Mouse (Mus musculus) liver, adult (tissue): ENCODE results near the gene Sdk2.

Source experiments
- GATA4 ChIP-seq: IDR thresholded peaks from 2 replicates; pipeline ENCODE4 v1.6.1; 2014; ENCODE audit warnings: mild to moderate bottlenecking, low read length; ENCODE audit not compliant: insufficient replicate concordance

Gene Sdk2

DNA sequence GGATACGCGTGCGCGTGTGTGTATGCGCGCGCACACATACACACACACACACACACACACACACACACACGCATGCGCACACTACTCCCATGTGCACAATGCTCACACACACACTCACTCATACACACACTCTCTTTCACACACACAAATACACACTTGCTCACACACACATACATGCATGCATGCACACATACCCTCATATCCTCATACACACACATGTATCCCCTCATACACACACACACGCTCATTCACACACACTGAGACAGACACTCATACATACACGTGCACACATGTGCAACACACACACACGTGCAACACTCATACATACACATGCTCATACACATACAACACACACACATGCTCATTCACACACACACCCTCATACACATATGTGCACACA is 88.5 kb downstream of the Sdk2 start:
- TF ChIP-seq GATA4, result no peak

DNA sequence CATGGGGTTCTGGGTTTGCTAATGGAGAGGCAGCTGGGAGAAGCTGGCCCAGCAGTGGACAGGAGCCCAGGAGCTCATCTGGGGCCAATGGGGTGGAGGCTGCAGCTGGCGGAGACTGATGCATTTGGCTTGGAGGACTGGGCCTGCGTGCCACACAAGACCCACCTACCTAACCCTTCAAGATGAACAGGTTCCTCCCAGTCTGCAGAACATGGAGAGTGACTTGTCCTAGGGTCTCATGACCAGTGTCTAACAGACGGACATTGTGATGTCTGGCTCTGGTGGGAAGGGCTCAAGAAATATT is 91.2 kb downstream of the Sdk2 start:
- TF ChIP-seq GATA4, result no peak

DNA sequence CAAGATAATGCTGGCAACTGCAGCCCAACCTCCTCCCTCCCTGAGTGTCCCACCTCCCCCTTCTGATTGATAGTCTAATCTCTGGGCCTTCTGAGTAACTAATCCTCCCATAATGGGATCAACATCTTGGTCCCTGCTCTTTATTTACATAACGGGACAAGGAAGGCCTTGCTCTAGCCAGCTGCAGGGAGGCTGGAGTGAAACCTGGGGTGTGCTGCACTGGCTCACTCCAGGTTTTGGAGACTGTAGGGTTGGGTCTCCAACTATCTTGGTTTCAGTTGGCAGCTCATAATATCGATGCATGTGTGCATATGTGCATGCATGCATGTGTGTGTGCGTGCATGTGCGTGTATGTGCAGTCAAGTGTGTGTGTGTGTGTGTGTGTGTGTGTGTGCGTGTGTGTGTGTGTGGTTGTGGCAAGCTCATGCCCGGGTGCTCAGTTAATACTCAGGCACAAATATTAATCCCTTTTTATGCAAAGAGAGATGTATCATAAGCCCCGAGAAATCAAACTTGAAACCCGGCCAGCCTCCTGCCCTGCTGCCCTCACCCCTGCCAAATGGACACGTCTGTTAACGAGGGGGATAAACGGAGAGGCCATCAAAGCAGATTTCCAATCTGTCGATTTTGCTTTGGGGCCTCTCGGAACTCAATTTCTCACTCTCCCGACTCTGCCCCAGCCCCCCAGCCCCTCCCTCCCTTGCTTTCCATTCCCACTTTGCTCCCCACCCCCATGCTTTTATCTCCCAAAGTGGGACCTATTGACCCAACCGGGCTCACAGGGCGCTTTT is 91.8 kb downstream of the Sdk2 start:
- TF ChIP-seq GATA4, result no peak

DNA sequence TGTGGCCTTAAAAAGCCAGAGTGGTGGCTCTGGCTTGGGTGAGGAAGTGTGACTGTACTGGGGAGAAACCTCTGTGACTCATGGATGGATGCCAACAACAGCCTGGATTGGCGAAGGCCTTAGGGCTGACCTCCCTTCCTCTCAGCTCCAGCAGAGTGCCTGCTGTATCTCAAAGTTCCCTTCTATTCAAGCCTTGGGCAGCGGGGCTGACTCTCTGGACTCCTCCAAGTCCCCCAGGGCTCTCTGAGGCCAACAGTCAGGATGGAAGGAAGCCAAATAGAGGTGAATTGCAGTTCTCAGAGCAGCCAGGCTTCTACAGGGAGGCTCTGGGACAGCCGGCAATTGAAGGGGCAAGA is 94.4 kb downstream of the Sdk2 start:
- TF ChIP-seq GATA4, result no peak

DNA sequence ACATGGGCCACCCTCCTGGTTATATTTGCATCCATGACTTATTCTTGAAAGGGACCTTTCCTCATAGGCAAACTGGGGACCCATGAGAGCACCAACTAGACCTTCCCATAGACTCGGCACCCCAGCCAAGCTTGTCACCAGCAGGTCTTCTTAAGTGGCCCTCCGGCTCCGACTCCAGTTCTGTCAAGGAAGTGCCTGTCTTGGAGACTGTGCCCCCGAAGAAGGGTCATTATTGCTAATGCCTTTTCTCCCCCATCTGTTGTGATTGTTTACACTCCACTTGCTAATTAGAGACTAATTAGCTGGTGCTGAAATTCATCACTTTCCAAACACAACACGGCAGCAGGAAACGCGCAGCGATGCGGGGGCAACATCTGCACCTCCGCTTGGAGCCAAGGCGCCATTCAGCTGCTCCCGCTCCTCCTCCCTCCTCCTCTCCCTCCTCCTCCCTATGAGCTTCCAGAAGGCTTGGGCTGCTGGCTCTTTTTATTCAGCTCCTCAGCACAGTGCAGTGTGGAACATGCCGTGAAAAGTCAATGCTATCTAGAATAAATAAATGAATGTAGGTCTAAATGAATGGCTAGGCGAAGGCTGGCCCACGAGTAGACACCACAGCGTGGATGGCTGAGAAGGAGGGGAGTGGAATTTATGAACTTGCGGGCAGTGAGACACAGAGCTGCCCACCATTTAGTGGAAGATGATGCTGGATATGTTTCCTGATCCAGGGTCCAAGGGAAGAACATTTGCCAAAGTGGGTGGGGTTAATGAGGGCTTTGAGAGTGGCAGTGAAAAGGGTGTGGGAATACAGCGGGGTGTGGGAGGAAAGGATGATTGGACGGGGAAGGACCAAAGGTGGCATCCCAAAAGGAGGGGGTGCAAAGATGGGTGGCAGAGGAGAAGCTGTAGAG is 95.0 kb downstream of the Sdk2 start:
- no peak for TF ChIP-seq GATA4

DNA sequence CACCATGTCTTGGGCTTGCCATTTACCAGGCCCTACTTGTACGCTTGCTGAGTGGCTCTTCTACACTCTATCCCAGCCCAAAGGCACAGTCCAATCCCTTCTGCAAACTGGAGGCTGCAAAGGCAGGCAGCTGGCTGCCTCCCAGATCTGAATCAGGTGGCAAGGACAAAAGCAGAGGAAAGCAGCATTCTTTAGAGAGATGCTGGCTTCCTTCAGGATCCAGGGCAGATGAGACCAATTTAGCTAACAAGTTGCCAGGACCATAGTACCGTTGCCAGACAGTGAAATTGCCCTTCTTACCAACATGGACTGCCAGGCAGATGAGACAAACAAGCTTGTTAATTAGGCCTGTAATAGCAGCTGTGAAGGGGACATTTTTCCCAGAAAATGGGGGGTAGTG is 96.8 kb downstream of the Sdk2 start:
- no peak for TF ChIP-seq GATA4

DNA sequence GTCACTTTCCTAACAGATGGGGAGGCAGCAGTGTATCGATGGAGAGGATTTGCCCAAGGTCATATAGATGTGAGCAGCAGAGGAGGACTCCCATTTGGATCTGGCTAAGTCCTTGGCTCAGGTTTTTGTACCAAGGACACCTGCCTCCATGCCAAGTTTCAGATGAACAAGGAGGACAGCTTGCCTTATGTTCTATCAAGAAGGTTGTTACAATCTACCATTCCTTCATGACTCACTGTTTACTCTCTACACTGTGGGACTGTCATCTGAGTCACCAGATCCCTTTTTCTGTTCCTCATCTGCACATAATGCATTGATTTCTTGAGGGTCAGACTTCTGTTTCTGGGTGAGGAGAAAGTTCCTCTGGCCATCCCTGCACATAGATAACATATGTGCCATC is 101.6 kb downstream of the Sdk2 start:
- no peak for TF ChIP-seq GATA4

DNA sequence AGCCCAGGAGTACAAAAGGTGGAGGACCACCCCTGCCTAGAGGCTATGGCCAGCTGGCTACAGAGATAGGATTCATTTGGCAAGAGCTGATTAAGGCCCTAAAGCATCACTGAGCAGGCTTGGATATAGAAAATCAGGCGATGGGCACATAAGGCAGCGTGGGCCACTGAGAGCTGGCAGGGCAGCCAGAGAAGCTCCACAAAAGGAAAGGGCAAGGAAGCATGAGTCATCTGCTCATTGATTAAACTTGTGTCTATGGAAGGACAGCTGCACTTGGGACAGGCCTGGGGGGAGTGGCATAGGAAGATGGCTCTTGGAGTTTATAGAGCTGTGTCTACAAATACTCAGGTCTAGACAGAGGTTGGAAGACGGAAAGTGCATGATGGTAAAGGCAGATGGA is 104.1 kb downstream of the Sdk2 start:
- no peak for TF ChIP-seq GATA4

DNA sequence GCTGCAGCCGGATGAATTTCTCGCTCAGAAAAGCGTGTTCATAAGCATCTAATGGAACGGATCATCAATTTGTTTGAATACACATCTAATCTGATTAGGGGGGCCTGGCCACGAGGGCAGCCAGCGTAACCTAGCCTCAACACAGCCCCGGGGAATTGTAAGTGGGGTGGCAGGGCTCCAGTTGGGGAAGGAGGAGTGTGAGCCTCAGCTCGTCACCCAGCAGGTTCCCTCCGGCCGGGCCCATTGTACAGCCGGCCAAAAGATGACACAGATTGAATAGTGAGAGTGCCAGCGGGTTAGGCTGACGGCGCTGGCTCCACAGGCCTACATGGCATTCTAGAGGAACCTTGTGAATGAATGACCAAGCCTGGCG is 115.2 kb downstream of the Sdk2 start:
- no peak for TF ChIP-seq GATA4

DNA sequence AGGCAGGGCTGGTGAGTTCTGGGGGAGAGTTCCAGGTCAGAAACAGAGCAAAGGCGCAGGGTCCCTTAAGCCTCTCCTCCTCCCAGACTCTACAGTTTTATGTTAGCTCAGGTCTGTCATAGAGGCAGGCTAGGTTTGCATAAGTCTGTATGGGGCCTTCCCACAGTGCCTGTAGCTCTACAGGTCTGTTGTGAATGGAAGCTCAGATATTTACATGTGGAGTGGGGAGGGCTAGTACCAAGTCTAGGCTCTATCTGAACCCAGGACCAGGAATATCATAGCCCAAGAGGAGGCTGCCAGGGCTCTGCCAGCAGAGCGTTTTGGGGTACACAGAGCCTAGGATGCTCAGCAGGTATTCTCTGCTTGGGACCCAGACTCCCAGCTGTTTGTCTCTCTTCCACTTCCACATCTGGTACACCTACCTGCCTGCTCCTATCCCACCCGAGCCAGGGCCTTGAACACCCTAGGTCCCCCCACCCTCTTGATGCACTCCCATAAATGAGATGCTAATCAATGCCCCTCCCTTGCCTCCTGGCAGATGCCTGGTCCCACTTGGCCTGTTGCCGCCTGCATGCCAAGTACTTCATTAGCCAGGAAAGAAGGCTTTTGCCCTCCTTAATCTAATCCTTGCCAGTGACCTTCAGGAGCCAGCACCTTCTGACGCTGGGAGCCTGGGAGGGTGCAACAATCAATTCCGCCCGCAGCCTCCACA is 115.8 kb downstream of the Sdk2 start:
- no peak for TF ChIP-seq GATA4

DNA sequence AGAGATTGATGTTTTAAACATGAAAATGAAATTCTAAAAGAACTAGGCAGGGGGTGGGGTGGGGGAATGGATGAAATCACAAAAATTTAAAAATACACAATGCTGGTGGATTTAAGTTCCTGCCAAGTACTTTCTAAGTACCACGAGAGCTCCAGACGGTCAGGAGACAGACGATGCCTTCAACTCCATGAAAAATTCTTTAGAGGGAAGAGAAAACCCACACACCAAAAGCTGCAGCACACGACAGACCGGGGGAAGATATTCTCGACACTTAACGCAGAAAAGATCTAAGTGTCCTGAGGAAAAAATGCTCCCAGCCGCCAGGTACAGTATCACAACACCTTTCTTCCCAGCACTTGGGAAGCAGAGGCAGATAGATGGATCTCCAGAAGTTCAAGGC is 118.2 kb downstream of the Sdk2 start:
- no peak for TF ChIP-seq GATA4

DNA sequence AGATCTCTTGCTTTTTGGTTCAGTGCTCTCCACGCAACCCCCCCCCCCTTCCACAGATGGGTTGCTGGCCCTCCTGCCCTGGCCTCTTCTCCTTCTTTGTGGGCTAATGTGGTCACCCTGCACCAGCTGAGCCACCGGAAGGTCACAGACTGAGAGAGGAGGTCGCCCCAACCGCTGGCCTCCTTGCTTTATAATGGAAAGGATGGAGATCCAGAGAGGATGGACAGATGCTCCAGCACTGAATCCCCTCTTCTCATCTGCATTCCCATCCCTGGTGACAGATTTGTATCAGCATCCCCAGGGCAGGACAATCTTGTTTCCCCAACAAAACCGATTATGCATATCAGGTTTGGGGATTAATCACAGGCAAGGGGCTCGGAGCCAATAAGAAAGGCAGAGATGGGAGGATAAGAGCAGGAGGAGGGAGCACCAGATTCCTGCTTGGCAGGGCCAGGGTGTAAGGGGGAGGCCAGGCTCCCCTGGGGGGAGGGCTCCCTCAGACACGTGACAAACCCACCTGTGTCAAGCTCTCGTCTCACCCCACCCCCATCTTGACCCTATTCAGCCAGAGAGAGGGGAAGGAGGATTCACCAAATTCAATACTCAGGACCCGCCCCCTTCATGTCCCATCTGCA is 124.6 kb downstream of the Sdk2 start:
- no peak for TF ChIP-seq GATA4

DNA sequence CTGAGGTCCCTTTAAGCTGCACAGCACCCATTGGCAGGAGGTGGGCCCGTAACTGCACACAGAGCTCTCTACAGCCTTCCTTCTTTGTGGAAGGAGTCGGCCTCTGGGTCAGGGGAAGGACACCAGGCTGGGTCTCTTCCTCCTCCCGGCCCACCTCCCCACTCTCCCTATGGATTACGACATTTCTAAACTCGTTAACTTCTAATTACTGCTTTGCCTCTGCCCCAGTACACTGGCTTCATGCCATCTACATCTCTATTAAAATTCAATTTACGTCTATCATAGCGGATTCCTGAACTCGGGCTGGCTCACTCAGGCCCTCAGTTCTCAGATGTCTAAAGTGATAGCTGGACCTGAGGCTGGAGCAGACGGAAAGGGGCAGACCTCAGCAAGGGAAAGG is 133.2 kb downstream of the Sdk2 start:
- no peak for TF ChIP-seq GATA4

DNA sequence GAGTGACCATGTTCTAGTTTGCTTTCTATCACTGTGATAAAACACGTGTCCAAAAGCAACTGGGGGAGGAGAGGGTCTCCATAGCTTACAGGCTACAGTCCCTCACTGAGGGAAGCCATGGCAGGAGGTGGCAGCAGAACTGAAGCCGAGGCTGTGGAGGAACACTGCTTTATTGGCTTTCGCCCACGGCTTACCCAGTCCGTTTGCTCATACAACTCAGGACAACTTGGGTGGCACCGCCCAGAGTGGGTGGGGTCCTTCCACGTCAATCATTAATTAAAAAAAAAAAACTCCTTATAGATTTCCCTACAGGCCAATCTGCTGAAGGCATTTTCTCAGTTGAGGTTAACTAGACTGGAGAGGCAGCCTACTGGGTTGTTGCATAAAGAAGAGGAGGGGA is 133.9 kb downstream of the Sdk2 start:
- no peak for TF ChIP-seq GATA4

DNA sequence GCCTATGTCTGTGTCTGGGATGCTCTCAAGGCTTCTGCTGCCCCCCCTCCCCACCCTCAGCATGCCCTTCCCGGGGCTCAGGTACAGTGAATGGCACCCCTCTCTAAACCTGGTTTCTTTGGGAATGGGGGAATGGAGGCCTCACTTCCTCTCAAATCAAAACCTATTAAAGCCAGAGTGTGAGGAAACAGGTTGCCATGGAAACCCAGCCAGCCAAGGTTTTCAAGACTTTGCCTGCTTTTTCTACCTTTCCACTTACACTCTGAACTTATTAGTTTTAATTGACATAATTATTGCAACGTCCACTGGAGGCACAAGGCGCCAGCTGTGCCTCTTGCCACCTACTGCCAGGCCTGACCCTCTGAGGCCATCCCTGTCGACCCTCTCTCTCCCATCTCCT is 135.1 kb downstream of the Sdk2 start:
- no peak for TF ChIP-seq GATA4

DNA sequence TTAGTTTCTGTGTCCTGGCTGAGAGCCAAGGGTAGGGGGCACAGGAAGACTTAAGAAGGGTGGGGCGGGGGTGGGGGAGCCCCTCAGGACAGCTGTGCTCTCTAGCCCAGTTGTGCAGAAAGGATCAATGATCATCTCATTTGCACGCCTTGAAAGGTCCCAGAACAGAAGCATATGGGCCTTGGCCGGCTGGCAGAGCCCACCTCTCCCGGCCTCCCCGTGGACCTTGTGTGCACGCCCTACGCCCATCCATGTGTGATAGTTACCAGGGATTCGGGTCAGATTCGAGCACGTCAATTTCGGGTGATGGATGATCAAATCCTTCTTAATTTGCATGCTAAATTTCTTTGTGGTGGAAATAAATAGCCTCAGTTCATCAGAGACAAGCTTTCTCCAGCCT is 136.7 kb downstream of the Sdk2 start:
- TF ChIP-seq GATA4, result no peak

DNA sequence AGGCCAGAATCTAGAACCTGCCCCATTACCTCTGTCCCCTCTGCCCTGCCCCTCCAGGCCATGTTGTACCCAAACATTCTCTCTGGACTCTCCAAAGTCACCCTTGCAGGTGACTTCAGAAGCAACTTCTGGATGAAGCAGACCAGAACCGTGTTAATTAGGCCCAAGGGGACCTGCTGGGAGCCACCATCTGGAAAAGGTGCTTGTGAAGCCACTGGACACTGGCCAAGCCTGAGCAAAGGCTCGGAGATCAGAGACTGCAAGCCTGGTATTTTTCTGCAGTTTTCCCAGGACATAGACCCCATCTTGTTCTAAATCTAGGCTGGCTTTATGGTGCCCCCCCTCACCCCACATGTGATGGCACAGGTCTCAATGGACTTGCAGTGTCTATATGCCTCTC is 138.0 kb downstream of the Sdk2 start:
- no peak for TF ChIP-seq GATA4
